Mouse (Mus musculus): ENCODE measurements around the gene Efnb3. TPM values are rescaled to one million over a fixed set of nuclear protein-coding genes. Genes with fewer than 3 reads are reported as not detected.

Gene Efnb3
- polyA plus RNA-seq, 1 experiment from 2014 or later: 5.7 TPM

GRCm38 (mm10) chr11:69579128-69580017 is 19.4 kb upstream of the Efnb3 start:
- H3K9ac ChIP-seq (ENCODE audit: low read length): peak overlapping the region; percentile 86
- peak overlapping the region; percentile 87 for H3K4me2 ChIP-seq (ENCODE audit: low read depth, low read length)
- H3K4me1 ChIP-seq (replicated peaks; ENCODE audit: control insufficient read depth, insufficient read depth, low read length): peaks cover 21% of the 10 kb centered on the region
- peak overlapping the region; percentile 98 for H3K27ac ChIP-seq (ENCODE audit: low read length)
- WGBS: 1% methylated on average over 39 of the region's 39 CpGs
- H3K4me3 ChIP-seq (ENCODE audit: low read length): peak overlapping the region; percentile 89
- no peaks in the 10 kb centered on the region for H3K27me3 ChIP-seq (ENCODE audit: control insufficient read depth, insufficient read depth, low read depth, low read length)
- H3K9me3 ChIP-seq (ENCODE audit: control insufficient read depth, low read length): no peaks in the 10 kb centered on the region
- peak; percentile 94 for ATAC-seq (ENCODE audit: low read depth)
- H3K36me3 ChIP-seq (ENCODE audit: control insufficient read depth, insufficient read depth, low read length): no peaks in the 10 kb centered on the region

- Histone ChIP-seq H3K4me2 (ENCODE audit: low read depth, low read length) (peak overlapping the region; percentile 87), H3K4me1 (replicated peaks; ENCODE audit: control insufficient read depth, insufficient read depth, low read length) (peaks cover 21% of the 10 kb centered on the region), H3K27me3 (ENCODE audit: control insufficient read depth, insufficient read depth, low read depth, low read length) (no peaks in the 10 kb centered on the region), H3K27ac (ENCODE audit: low read length) (no peak overlapping the region; the same call in 1 of the 2 replicates), H3K9ac (ENCODE audit: low read length) (peak overlapping the region; percentile 81), H3K4me3 (ENCODE audit: low read length) (peak overlapping the region; percentile 80), H3K36me3 (ENCODE audit: control insufficient read depth, insufficient read depth, low read length) (no peaks in the 10 kb centered on the region), H3K9me3 (ENCODE audit: control insufficient read depth, low read length) (no peaks in the 10 kb centered on the region)
- 8% methylated on average over 15 of the region's 15 CpGs for WGBS
- no peak for ATAC-seq (ENCODE audit: low read depth)
These were observed 18.3 kb upstream of the Efnb3 start for GRCm38 (mm10) chr11:69578301-69578700.

- Histone ChIP-seq H3K9ac (ENCODE audit: low read length) (no peak overlapping the region), H3K27ac (ENCODE audit: low read length) (no peak overlapping the region), H3K4me1 (replicated peaks; ENCODE audit: control insufficient read depth, insufficient read depth, low read length) (peaks cover 15% of the 10 kb centered on the region), H3K4me2 (ENCODE audit: low read depth, low read length) (no peak overlapping the region), H3K4me3 (ENCODE audit: low read length) (no peak overlapping the region), H3K9me3 (ENCODE audit: control insufficient read depth, low read length) (no peaks in the 10 kb centered on the region), H3K36me3 (ENCODE audit: control insufficient read depth, insufficient read depth, low read length) (no peaks in the 10 kb centered on the region), H3K27me3 (ENCODE audit: control insufficient read depth, insufficient read depth, low read depth, low read length) (no peaks in the 10 kb centered on the region)
- 69% methylated on average over 5 of the region's 5 CpGs for WGBS
- ATAC-seq (ENCODE audit: low read depth): no peak
These were observed 16.3 kb upstream of the Efnb3 start for GRCm38 (mm10) chr11:69576307-69576706.

DNA sequence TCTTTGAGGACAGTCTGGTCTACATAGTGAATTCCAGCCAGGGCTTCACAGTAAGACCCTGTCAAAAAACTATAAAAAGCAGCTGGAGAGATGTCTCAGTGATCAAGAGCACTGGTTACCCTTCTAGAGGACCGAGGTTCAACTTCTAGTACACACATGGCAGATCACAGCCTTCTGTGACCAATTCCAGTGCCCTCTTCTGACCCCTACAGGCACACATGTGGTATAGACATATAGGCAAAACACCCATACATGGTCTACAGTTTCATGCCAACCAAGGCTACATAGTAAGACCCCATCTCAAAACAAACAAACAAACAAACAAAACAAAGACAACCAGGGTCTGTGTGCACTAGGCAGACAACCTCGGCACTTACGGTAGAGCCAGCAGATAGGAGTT is 15.2 kb upstream of the Efnb3 start:
- no peaks in the 10 kb centered on the region for H3K9me3 ChIP-seq (ENCODE audit: control insufficient read depth, low read length)
- H3K27ac ChIP-seq (ENCODE audit: low read length): no peak overlapping the region
- no peak overlapping the region for H3K4me3 ChIP-seq (ENCODE audit: low read length)
- WGBS: 50% methylated on average over 3 of the region's 3 CpGs
- H3K9ac ChIP-seq (ENCODE audit: low read length): no peak overlapping the region
- no peak for ATAC-seq (ENCODE audit: low read depth)
- H3K4me1 ChIP-seq (replicated peaks; ENCODE audit: control insufficient read depth, insufficient read depth, low read length): peaks cover 15% of the 10 kb centered on the region
- H3K27me3 ChIP-seq (ENCODE audit: control insufficient read depth, insufficient read depth, low read depth, low read length): no peaks in the 10 kb centered on the region
- H3K4me2 ChIP-seq (ENCODE audit: low read depth, low read length): no peak overlapping the region
- H3K36me3 ChIP-seq (ENCODE audit: control insufficient read depth, insufficient read depth, low read length): peaks cover 9% of the 10 kb centered on the region

DNA sequence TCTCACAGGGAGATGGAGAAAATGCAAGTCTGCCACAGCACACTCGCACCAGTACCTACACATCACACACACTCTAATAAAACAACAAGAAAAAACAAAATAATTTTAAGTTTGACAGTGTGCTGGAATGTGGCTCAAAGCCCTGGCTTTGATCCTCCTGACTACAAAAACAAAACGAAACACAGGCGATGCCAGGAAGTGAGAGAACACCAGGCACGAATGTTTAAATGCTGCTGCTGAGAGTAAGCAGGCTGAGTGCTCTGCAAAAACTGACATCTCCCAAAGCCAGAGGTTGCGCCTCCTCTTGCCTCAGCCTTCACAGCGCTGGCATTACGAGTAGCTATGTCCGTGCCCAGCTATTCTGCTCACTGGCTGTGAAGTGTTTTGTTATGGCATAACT is 5.1 kb upstream of the Efnb3 start:
- H3K4me3 ChIP-seq (ENCODE audit: low read length): no peak overlapping the region
- peaks cover 14% of the 10 kb centered on the region; the same call in 1 of the 2 replicates for H3K36me3 ChIP-seq (ENCODE audit: control insufficient read depth, insufficient read depth, low read length)
- no peak overlapping the region for H3K4me2 ChIP-seq (ENCODE audit: low read depth, low read length)
- 45% methylated on average over 8 of the region's 8 CpGs for WGBS
- H3K27ac ChIP-seq (ENCODE audit: low read length): no peak overlapping the region
- H3K4me1 ChIP-seq (replicated peaks; ENCODE audit: control insufficient read depth, insufficient read depth, low read length): no peaks in the 10 kb centered on the region; the same call in 1 of the 2 replicates
- H3K27me3 ChIP-seq (ENCODE audit: control insufficient read depth, insufficient read depth, low read depth, low read length): no peaks in the 10 kb centered on the region
- ATAC-seq (ENCODE audit: low read depth): peak; percentile 34; the same call in 1 of the 2 replicates
- no peak overlapping the region for H3K9ac ChIP-seq (ENCODE audit: low read length)
- H3K9me3 ChIP-seq (ENCODE audit: control insufficient read depth, low read length): no peaks in the 10 kb centered on the region

DNA sequence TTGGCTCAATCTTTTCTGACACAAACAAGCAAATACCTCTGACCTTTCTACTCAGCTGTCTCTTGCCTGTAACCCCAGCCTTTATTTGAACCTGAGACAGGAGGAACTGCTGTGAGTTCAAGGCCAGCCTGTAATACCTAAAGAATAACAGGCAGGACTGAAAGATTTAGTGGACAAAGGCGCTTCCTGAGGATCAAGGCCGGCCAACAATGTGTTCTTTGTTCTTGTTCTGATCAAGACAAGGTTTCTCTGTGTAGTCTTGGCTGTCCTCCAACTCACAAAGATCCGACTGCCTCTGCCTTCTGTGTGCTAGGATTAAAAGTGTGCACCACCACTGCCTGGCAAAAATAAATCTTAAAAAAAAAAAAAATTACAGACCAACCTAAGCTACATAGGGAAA is 4.4 kb upstream of the Efnb3 start:
- H3K36me3 ChIP-seq (ENCODE audit: control insufficient read depth, insufficient read depth, low read length): peaks cover 8% of the 10 kb centered on the region; the same call in 1 of the 2 replicates
- no peak overlapping the region for H3K9ac ChIP-seq (ENCODE audit: low read length)
- H3K4me1 ChIP-seq (replicated peaks; ENCODE audit: control insufficient read depth, insufficient read depth, low read length): peaks cover 6% of the 10 kb centered on the region
- no peaks in the 10 kb centered on the region for H3K9me3 ChIP-seq (ENCODE audit: control insufficient read depth, low read length)
- H3K4me2 ChIP-seq (ENCODE audit: low read depth, low read length): no peak overlapping the region
- H3K27ac ChIP-seq (ENCODE audit: low read length): no peak overlapping the region
- H3K4me3 ChIP-seq (ENCODE audit: low read length): no peak overlapping the region
- 48% methylated on average over 3 of the region's 3 CpGs for WGBS
- H3K27me3 ChIP-seq (ENCODE audit: control insufficient read depth, insufficient read depth, low read depth, low read length): no peaks in the 10 kb centered on the region
- ATAC-seq (ENCODE audit: low read depth): no peak

DNA sequence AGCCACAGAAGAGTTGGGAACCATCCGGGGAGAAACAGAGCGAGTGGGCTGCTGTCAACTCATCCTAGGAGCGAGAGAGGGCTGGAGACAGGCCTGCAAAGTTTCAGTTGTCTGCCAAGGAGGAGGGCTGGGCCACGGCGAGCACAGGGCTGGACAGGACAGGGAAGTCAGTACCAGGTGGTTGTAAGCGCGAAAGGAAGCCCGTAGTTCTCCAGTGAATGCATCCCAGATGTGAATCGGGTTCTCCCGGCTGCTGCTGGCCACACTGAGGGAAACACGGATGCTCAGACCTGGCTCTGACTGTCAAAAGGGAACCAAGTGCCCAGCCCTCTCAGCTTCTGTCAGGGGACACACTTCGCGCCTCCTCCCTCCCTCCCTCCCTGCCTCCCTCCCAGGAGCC is 3.4 kb upstream of the Efnb3 start:
- H3K9me3 ChIP-seq (ENCODE audit: control insufficient read depth, low read length): no peaks in the 10 kb centered on the region
- no peak overlapping the region for H3K4me3 ChIP-seq (ENCODE audit: low read length)
- WGBS: 76% methylated on average over 13 of the region's 13 CpGs
- no peak for ATAC-seq (ENCODE audit: low read depth)
- no peak overlapping the region for H3K9ac ChIP-seq (ENCODE audit: low read length)
- H3K4me1 ChIP-seq (replicated peaks; ENCODE audit: control insufficient read depth, insufficient read depth, low read length): peaks cover 15% of the 10 kb centered on the region
- H3K27me3 ChIP-seq (ENCODE audit: control insufficient read depth, insufficient read depth, low read depth, low read length): no peaks in the 10 kb centered on the region
- H3K4me2 ChIP-seq (ENCODE audit: low read depth, low read length): no peak overlapping the region
- peaks cover 8% of the 10 kb centered on the region; the same call in 1 of the 2 replicates for H3K36me3 ChIP-seq (ENCODE audit: control insufficient read depth, insufficient read depth, low read length)
- no peak overlapping the region for H3K27ac ChIP-seq (ENCODE audit: low read length)

DNA sequence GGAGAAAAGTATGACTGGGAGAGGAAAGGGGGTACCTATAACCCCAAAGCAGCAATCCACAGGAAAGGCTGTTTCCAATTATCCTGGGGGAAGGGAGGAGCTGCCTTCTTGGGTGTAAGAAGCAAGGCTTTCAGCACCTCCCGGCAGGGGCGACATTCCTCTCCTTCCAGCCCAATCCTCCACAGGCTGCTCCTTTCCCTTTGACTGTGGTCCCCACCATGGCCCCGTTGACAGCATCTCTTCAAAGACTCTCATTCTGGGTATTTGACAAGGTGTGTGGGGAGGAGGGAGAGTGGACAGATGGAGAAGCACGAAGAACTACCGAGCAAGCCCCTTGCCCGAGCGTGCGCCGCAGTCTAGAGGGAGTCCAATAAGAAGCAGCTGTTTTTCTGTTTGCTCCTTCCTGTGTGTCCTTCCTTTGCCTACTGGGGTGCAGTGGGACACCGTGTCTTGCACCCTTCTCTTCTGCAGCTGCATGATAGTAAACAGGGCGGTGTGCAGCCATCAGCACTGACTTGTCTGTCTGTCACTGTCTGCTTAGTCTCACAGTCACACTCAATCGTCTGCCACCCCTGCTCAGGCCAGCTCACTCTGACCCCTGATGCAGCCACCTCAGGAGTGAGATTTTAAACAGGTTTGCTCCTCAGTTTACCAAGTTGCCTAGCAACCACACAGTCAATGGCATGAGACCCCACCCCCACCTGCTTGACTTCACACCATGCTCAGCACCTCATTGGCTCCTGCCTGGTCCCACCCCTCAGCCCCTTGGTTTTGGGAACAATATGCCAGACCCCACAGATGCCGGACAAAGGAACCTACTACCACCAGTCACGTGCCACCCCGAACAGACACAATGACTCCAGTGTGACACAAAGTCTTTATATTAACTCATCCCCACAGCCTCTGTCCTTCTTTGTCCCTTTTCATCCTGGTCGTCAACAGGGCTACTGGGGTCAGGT is 1.2 kb upstream of the Efnb3 start:
- peaks cover 6% of the 10 kb centered on the region; the same call in 1 of the 2 replicates for H3K36me3 ChIP-seq (ENCODE audit: control insufficient read depth, insufficient read depth, low read length)
- peaks cover 15% of the 10 kb centered on the region for H3K4me1 ChIP-seq (replicated peaks; ENCODE audit: control insufficient read depth, insufficient read depth, low read length)
- H3K4me2 ChIP-seq (ENCODE audit: low read depth, low read length): no peak overlapping the region
- H3K9me3 ChIP-seq (ENCODE audit: control insufficient read depth, low read length): no peaks in the 10 kb centered on the region
- H3K4me3 ChIP-seq (ENCODE audit: low read length): no peak overlapping the region
- no peak overlapping the region for H3K27ac ChIP-seq (ENCODE audit: low read length)
- no peaks in the 10 kb centered on the region for H3K27me3 ChIP-seq (ENCODE audit: control insufficient read depth, insufficient read depth, low read depth, low read length)
- ATAC-seq (ENCODE audit: low read depth): no peak; the same call in 1 of the 2 replicates
- WGBS: 44% methylated on average over 16 of the region's 16 CpGs
- no peak overlapping the region for H3K9ac ChIP-seq (ENCODE audit: low read length)

DNA sequence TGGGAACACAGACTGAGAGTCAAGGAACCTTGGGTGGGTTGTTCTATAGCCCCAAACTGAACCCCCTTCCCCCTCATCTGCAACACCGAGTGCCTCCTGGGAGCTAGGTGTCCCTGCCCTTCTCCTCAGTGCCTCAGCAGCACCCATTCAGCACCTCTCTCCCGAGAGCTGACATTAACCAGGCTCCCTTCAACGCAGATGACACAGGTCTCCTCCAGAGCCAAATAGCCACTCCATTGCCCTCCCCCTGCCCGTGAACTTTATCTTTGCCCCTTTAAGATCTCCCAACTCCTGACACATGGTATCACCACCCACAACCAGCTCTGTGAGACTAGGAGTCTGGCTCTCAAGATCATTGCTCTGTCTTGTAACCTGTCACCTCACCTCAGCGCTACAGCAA is 822 bp downstream of the Efnb3 start:
- H3K9ac ChIP-seq (ENCODE audit: low read length): peak overlapping the region; percentile 78
- peak overlapping the region; percentile 99 for H3K4me2 ChIP-seq (ENCODE audit: low read depth, low read length)
- no peaks in the 10 kb centered on the region for H3K9me3 ChIP-seq (ENCODE audit: control insufficient read depth, low read length)
- 9% methylated on average over 5 of the region's 5 CpGs for WGBS
- no peak overlapping the region for H3K27ac ChIP-seq (ENCODE audit: low read length)
- no peaks in the 10 kb centered on the region for H3K27me3 ChIP-seq (ENCODE audit: control insufficient read depth, insufficient read depth, low read depth, low read length)
- no peak for ATAC-seq (ENCODE audit: low read depth)
- peaks cover 15% of the 10 kb centered on the region for H3K4me1 ChIP-seq (replicated peaks; ENCODE audit: control insufficient read depth, insufficient read depth, low read length)
- H3K4me3 ChIP-seq (ENCODE audit: low read length): peak overlapping the region; percentile 61
- H3K36me3 ChIP-seq (ENCODE audit: control insufficient read depth, insufficient read depth, low read length): peaks cover 3% of the 10 kb centered on the region; the same call in 1 of the 2 replicates

All from lung, embryonic 16.5 days (tissue).